Mouse (Mus musculus): ENCODE results near the gene C1qtnf4. TPM values are rescaled to one million over a fixed set of nuclear protein-coding genes. Genes with fewer than 3 reads are reported as not detected.

Gene C1qtnf4
- polyA plus RNA-seq, 1 experiment from 2014 or later: 22.2 TPM

- no peaks in the 10 kb centered on the region for H3K27me3 ChIP-seq (ENCODE audit: control insufficient read depth, insufficient read depth, low read length)
- peak; percentile 86 for ATAC-seq (ENCODE audit: insufficient number of reproducible peaks, insufficient read depth, low FRiP score, low read depth)
- peak within 1 kb of the TSS; percentile 93 for H3K9ac ChIP-seq (ENCODE audit: low read length)
- WGBS: under 1% methylated on average over 43 of the region's 43 CpGs
- peak within 1 kb of the TSS; percentile 87 for H3K4me2 ChIP-seq (ENCODE audit: low read length)
- H3K4me3 ChIP-seq (ENCODE audit: control insufficient read depth in 1 of 2, insufficient read depth in 1 of 2, low read depth in 1 of 2, low read length in 2 of 2): peak within 1 kb of the TSS; percentile 70 to 93
- H3K9me3 ChIP-seq (ENCODE audit: control insufficient read depth, low read length): no peaks in the 10 kb centered on the region
- peaks cover 71% of the 10 kb centered on the region for H3K36me3 ChIP-seq (ENCODE audit: control insufficient read depth, insufficient read depth, low read length)
- peaks cover 4 to 25% of the 10 kb centered on the region in 2 experiments for H3K4me1 ChIP-seq (ENCODE audit: control insufficient read depth in 2 of 2, insufficient read depth in 2 of 2, low read length in 2 of 2)
- peak within 1 kb of the TSS; percentile 89 to 91 for H3K27ac ChIP-seq (replicated peaks in 1 of 2; ENCODE audit: control insufficient read depth in 1 of 2, insufficient read depth in 1 of 2, low read depth in 2 of 2, low read length in 2 of 2)
These were observed 18.6 kb downstream of the C1qtnf4 start, which contains the start of the genes Kbtbd4 and Ndufs3 for GRCm38 (mm10) chr2:90904076-90904855. TSS of gene Kbtbd4 (plus strand) at chr2:90904740. TSS of gene Ndufs3 (minus strand) at chr2:90904827.

DNA sequence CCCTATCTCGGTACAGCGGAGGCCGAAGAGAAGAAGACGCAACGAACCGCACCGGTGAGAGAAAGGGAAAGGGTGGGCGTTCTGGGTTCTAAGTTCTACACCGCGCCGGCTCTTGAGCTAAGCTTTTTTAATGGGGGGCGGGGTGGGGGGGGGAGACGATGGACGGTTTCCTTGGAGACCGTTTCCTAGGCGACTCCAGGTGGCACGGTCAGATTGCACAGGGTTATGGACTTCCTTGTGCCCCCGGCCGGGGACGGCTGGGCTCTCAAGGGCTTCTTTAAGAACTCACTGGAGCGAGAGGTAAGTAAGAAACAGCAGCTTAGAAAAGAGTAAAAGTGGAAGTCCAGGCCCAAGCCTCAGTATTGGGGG lies 19.2 kb downstream of the C1qtnf4 start:
- no peak for ATAC-seq (ENCODE audit: insufficient number of reproducible peaks, insufficient read depth, low FRiP score, low read depth)
- peak overlapping the region; percentile 87 for H3K4me2 ChIP-seq (ENCODE audit: low read length)
- peaks cover 71% of the 10 kb centered on the region for H3K36me3 ChIP-seq (ENCODE audit: control insufficient read depth, insufficient read depth, low read length)
- 1% methylated on average over 21 of the region's 21 CpGs for WGBS
- peak overlapping the region; percentile 93 for H3K9ac ChIP-seq (ENCODE audit: low read length)
- no peaks in the 10 kb centered on the region for H3K9me3 ChIP-seq (ENCODE audit: control insufficient read depth, low read length)
- H3K27me3 ChIP-seq (ENCODE audit: control insufficient read depth, insufficient read depth, low read length): no peaks in the 10 kb centered on the region
- H3K4me1 ChIP-seq (ENCODE audit: control insufficient read depth in 2 of 2, insufficient read depth in 2 of 2, low read length in 2 of 2): peaks cover 4 to 26% of the 10 kb centered on the region in 2 experiments
- peak overlapping the region; percentile 70 to 93 for H3K4me3 ChIP-seq (ENCODE audit: control insufficient read depth in 1 of 2, insufficient read depth in 1 of 2, low read depth in 1 of 2, low read length in 2 of 2)
- H3K27ac ChIP-seq (replicated peaks in 1 of 2; ENCODE audit: control insufficient read depth in 1 of 2, insufficient read depth in 1 of 2, low read depth in 2 of 2, low read length in 2 of 2): peak overlapping the region; percentile 62 to 89; a peak in 3 of 4 replicates

DNA sequence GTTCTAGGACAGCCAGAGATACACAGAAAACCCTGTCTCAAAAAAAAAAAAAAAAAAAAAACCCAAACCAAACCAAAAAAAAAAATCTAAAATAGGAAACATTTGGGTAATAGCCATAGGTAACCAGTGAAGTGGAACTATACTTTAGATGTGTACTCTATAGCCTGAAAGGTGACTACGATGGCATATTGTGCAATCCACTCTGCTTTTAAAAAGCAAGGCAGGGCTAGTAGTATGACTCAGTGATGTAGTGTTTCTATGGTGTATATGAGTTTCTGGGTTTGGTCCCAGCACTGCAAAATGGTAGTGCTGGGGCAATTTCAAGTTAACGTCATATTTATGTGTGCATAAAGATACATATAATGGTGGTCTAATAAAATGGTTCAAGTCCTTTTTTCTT lies 21.1 kb downstream of the C1qtnf4 start:
- Histone ChIP-seq H3K4me2 (ENCODE audit: low read length) (no peak overlapping the region), H3K4me3 (ENCODE audit: control insufficient read depth in 1 of 2, insufficient read depth in 1 of 2, low read depth in 1 of 2, low read length in 2 of 2) (no peak overlapping the region), H3K9me3 (ENCODE audit: control insufficient read depth, low read length) (no peaks in the 10 kb centered on the region), H3K4me1 (ENCODE audit: control insufficient read depth in 2 of 2, insufficient read depth in 2 of 2, low read length in 2 of 2) (peaks cover 4 to 26% of the 10 kb centered on the region in 2 experiments), H3K27ac (replicated peaks in 1 of 2; ENCODE audit: control insufficient read depth in 1 of 2, insufficient read depth in 1 of 2, low read depth in 2 of 2, low read length in 2 of 2) (no peak overlapping the region), H3K36me3 (ENCODE audit: control insufficient read depth, insufficient read depth, low read length) (peaks cover 72% of the 10 kb centered on the region), H3K9ac (ENCODE audit: low read length) (no peak overlapping the region), H3K27me3 (ENCODE audit: control insufficient read depth, insufficient read depth, low read length) (no peaks in the 10 kb centered on the region)
- no peak for ATAC-seq (ENCODE audit: insufficient number of reproducible peaks, insufficient read depth, low FRiP score, low read depth)
- WGBS: 97% methylated on average over 2 of the region's 2 CpGs

- 56% methylated on average over 1 of the region's 1 CpGs for WGBS
- H3K9ac ChIP-seq (ENCODE audit: low read length): no peak overlapping the region
- no peaks in the 10 kb centered on the region for H3K9me3 ChIP-seq (ENCODE audit: control insufficient read depth, low read length)
- H3K4me2 ChIP-seq (ENCODE audit: low read length): no peak overlapping the region
- ATAC-seq (ENCODE audit: insufficient number of reproducible peaks, insufficient read depth, low FRiP score, low read depth): no peak
- no peaks in the 10 kb centered on the region for H3K27me3 ChIP-seq (ENCODE audit: control insufficient read depth, insufficient read depth, low read length)
- H3K4me1 ChIP-seq (ENCODE audit: control insufficient read depth in 2 of 2, insufficient read depth in 2 of 2, low read length in 2 of 2): peaks cover 3 to 25% of the 10 kb centered on the region in 2 experiments; a peak in 3 of 4 replicates
- no peak overlapping the region for H3K4me3 ChIP-seq (ENCODE audit: control insufficient read depth in 1 of 2, insufficient read depth in 1 of 2, low read depth in 1 of 2, low read length in 2 of 2)
- no peak overlapping the region for H3K27ac ChIP-seq (replicated peaks in 1 of 2; ENCODE audit: control insufficient read depth in 1 of 2, insufficient read depth in 1 of 2, low read depth in 2 of 2, low read length in 2 of 2)
- peaks cover 82% of the 10 kb centered on the region for H3K36me3 ChIP-seq (ENCODE audit: control insufficient read depth, insufficient read depth, low read length)
These were observed 25.2 kb downstream of the C1qtnf4 start for GRCm38 (mm10) chr2:90910861-90911260.

GRCm38 (mm10) chr2:90911668-90912067 lies 26.0 kb downstream of the C1qtnf4 start:
- Histone ChIP-seq H3K27me3 (ENCODE audit: control insufficient read depth, insufficient read depth, low read length) (no peaks in the 10 kb centered on the region), H3K9me3 (ENCODE audit: control insufficient read depth, low read length) (no peaks in the 10 kb centered on the region), H3K4me3 (ENCODE audit: control insufficient read depth in 1 of 2, insufficient read depth in 1 of 2, low read depth in 1 of 2, low read length in 2 of 2) (no peak overlapping the region), H3K36me3 (ENCODE audit: control insufficient read depth, insufficient read depth, low read length) (peaks cover 76% of the 10 kb centered on the region), H3K9ac (ENCODE audit: low read length) (no peak overlapping the region), H3K4me1 (ENCODE audit: control insufficient read depth in 2 of 2, insufficient read depth in 2 of 2, low read length in 2 of 2) (peaks cover 3 to 29% of the 10 kb centered on the region in 2 experiments; a peak in 3 of 4 replicates), H3K4me2 (ENCODE audit: low read length) (no peak overlapping the region), H3K27ac (replicated peaks in 1 of 2; ENCODE audit: control insufficient read depth in 1 of 2, insufficient read depth in 1 of 2, low read depth in 2 of 2, low read length in 2 of 2) (no peak overlapping the region)
- no peak for ATAC-seq (ENCODE audit: insufficient number of reproducible peaks, insufficient read depth, low FRiP score, low read depth)
- 83% methylated on average over 1 of the region's 1 CpGs for WGBS

GRCm38 (mm10) chr2:90913671-90914070 lies 28.0 kb downstream of the C1qtnf4 start:
- H3K4me2 ChIP-seq (ENCODE audit: low read length): no peak overlapping the region
- peak overlapping the region in 1 of 2 experiments; percentile 53; a peak in 1 of 4 replicates for H3K27ac ChIP-seq (replicated peaks in 1 of 2; ENCODE audit: control insufficient read depth in 1 of 2, insufficient read depth in 1 of 2, low read depth in 2 of 2, low read length in 2 of 2)
- 38% methylated on average over 2 of the region's 2 CpGs for WGBS
- peaks cover 4 to 33% of the 10 kb centered on the region in 2 experiments for H3K4me1 ChIP-seq (ENCODE audit: control insufficient read depth in 2 of 2, insufficient read depth in 2 of 2, low read length in 2 of 2)
- H3K9ac ChIP-seq (ENCODE audit: low read length): 0 out of 2 replicates have a peak overlapping the region, but pooled peaks have one; percentile 18
- no peak overlapping the region for H3K4me3 ChIP-seq (ENCODE audit: control insufficient read depth in 1 of 2, insufficient read depth in 1 of 2, low read depth in 1 of 2, low read length in 2 of 2)
- H3K27me3 ChIP-seq (ENCODE audit: control insufficient read depth, insufficient read depth, low read length): no peaks in the 10 kb centered on the region
- H3K36me3 ChIP-seq (ENCODE audit: control insufficient read depth, insufficient read depth, low read length): peaks cover 58% of the 10 kb centered on the region
- ATAC-seq (ENCODE audit: insufficient number of reproducible peaks, insufficient read depth, low FRiP score, low read depth): peak; percentile 55
- H3K9me3 ChIP-seq (ENCODE audit: control insufficient read depth, low read length): no peaks in the 10 kb centered on the region

DNA sequence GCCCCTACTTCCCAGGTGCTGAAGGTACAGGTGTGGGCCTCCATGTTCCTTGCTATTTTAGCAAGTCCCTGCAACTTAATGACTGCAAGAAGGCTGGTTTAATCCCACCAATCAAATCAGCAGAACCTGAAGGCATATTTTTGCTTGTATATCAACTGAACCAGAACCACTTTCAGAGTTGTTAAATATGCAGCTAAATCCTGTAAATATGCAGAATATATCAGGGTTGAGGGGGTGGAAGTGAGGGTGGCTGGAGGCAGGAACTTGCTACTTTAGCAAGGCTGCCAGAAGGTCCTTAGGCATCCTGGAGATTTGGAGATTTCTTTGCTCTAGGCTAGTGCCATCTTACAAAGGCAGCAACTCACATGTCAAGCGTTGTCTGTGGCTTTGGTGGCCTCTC lies 29.9 kb downstream of the C1qtnf4 start:
- H3K9me3 ChIP-seq (ENCODE audit: control insufficient read depth, low read length): no peaks in the 10 kb centered on the region
- no peaks in the 10 kb centered on the region for H3K27me3 ChIP-seq (ENCODE audit: control insufficient read depth, insufficient read depth, low read length)
- WGBS: 96% methylated on average over 1 of the region's 1 CpGs
- H3K36me3 ChIP-seq (ENCODE audit: control insufficient read depth, insufficient read depth, low read length): peaks cover 40% of the 10 kb centered on the region
- peaks cover 4 to 31% of the 10 kb centered on the region in 2 experiments for H3K4me1 ChIP-seq (ENCODE audit: control insufficient read depth in 2 of 2, insufficient read depth in 2 of 2, low read length in 2 of 2)
- H3K9ac ChIP-seq (ENCODE audit: low read length): peak overlapping the region; percentile 27; the same call in 1 of the 2 replicates
- no peak for ATAC-seq (ENCODE audit: insufficient number of reproducible peaks, insufficient read depth, low FRiP score, low read depth)
- no peak overlapping the region for H3K27ac ChIP-seq (replicated peaks in 1 of 2; ENCODE audit: control insufficient read depth in 1 of 2, insufficient read depth in 1 of 2, low read depth in 2 of 2, low read length in 2 of 2)
- peak overlapping the region; percentile 73 for H3K4me2 ChIP-seq (ENCODE audit: low read length)
- no peak overlapping the region for H3K4me3 ChIP-seq (ENCODE audit: control insufficient read depth in 1 of 2, insufficient read depth in 1 of 2, low read depth in 1 of 2, low read length in 2 of 2)

Data from heart, embryonic 14.5 days (tissue).